Mouse (Mus musculus): ENCODE data around the gene Bud31.
"Not testable (repeated sequence)": the region's sequence is repeated elsewhere in the genome, so short reads cannot be mapped to it uniquely, and the experiment has no call there.

Bud31 gene

DNA sequence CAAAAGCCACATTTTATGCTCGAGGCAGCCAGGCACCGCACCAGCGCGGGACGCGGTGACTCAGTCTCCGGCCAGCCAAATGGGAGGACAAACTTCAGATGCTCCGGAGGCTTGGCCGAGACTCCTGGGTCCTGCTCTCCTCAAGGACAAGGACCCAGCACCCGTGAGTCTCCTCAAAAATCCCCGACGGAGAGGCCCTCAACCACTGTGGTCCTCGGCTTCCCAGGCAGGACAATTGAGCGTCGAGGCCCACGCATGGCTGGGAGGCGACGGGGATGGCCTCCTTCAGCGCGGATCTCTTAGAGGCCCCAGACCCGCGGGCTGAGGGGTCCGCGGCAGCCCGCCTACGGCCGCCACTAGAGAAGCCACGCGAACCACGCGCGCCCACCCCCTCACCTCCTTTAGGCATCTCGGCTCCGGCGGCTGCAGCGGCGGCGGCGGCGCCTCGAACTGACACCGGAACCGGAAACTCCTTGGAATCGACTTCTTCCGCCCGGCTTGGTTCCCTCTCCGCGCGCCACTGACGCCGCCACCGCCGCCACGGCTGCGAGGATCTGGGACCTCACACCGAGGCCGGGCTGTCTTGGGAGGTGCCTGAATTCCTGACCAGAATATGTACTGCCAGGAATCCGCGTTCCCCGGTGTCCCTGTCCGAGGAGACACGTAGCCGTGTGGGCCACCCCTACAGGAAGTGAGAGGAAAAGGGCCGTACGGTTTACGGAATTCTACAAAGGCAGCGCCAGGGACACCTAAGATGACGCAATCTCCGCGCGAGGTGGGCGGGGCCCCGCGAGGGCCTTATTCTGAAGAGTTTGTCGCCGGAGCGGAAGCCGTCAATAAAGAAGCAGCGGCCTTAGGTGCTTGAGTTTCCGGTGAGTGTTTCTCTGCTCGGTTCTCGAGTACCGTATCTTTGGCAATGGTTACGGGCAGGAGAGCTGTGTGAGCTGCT is at the start of gene Bud31, which contains the start of gene Pdap1:
Gene Bud31 (plus strand): TSS at position 792 of the 949 bp plus-strand sequence.
Gene Pdap1 (minus strand): TSS at position 668 of the 949 bp plus-strand sequence.
- DNase-seq (ENCODE audit: low spot score in 2 of 2) = peak; percentile 95

DNA sequence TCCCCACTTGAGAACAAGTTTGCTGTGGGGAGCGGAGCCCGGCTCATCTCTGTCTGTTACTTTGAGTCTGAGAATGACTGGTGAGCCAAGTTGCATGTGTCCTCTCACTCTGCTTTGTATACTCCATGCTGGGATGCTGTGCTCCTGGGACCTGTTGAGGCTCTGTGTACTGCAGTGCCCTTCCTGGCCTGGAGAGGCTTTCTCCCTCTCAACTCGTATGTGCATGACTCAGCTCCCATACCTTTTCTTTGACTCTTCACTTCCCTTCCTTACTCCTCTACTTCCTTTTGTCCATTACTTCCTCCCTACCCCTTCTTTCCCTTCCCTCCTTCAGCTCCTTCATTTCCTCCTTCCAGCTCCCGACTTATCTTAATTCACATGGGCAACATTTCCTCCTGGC is 44.0 kb upstream of the Bud31 start:
- no peak for DNase-seq (ENCODE audit: low spot score in 2 of 2)

DNA sequence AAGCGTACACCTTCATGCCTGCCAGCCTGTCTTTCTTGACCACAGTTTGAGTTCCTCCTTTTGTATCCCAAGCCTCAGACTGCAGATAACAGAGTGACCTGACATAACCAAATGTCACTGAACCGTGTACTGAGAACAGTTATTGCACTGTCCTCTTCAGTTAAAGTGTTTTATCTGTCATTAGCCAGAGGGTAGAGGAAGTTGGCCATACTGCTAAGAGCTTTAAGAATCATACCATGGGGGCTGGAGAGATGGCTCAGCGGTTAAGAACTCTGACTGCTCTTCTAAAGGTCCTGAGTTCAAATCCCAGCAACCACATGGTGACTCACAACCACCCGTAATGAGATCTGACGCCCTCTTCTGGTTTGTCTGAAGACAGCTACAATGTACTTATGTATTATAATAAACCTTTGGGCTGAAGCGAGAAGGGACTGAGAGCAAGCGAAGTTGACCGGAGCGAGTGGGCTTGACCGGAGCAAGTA is 41.8 kb upstream of the Bud31 start:
- DNase-seq (ENCODE audit: low spot score in 2 of 2) = no peak

- DNase-seq (ENCODE audit: low spot score in 2 of 2) = no peak
Observed at GRCm38 (mm10) chr5:145100960-145101359, 39.2 kb upstream of the Bud31 start.

DNA sequence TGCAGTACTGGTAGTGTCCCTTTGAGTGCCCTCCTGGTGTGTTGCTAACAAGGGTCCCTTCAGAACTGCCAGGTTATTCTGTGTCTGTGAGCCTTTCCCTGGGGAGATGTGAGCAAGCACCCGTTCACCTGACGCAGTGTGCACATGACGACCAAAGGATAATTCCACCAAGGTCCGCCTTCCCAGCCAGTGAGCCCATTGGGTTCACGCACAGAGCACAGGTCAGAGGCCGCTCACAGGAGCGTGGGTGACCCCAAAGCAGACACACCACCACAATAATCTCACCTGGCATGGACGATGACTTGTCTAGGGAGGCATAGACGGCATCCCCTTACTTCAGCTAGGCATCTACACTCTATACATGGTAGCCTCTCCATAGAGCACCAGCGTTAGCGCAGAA is 38.7 kb upstream of the Bud31 start:
- DNase-seq (ENCODE audit: low spot score in 2 of 2) = not testable (repeated sequence)

DNA sequence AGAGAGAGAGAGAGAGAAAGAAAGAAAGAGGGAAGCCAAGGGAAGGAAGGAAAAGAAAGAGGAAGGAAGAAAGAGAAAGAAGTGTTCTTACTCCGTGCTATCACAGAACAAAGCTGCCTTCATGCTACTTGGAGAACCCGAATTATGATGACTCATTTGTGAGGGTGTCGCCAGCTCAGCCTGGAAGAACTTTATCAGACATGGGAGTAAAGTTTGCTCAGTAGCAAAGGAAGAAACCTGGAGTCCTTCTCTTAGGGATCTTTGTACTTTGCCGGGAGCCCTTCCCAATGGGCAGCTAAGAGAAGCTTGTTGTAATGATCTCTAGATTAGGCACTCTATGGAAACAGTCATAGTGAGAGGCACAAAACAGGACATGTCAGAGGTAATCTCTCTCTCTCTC is 37.5 kb upstream of the Bud31 start:
- no peak for DNase-seq (ENCODE audit: low spot score in 2 of 2)

GRCm38 (mm10) chr5:145104328-145104727 is 35.8 kb upstream of the Bud31 start:
- DNase-seq (ENCODE audit: low spot score in 2 of 2) = no peak

DNA sequence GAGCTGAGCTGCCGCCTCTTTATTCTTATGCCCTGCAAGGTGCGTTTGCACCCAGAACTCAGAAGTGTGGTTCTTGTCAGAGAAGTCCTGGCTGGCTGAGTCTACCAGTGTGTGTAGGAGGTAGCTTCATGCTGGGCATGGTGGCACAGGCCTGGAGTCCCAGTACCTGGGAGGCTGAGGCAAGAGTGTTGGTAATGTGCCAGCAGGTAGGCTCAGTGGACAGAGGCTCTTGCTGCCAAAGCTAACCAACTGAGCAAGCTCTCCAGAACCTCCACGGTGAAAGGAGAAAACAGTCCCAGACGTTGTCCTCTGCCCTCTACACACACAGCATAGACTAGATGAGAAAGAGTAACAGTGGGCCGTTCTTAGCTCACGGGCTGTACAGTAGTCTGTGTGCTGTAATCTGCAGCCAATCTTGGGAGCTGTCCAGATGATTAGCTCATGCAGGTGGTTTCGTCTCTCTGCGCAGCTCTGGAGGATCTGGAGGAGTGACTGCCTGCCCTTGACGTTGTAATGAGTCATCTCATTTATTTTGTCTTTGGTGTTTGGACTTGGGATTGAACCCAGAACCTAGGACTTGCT is 34.4 kb upstream of the Bud31 start:
- DNase-seq (ENCODE audit: low spot score in 2 of 2) = no peak

DNA sequence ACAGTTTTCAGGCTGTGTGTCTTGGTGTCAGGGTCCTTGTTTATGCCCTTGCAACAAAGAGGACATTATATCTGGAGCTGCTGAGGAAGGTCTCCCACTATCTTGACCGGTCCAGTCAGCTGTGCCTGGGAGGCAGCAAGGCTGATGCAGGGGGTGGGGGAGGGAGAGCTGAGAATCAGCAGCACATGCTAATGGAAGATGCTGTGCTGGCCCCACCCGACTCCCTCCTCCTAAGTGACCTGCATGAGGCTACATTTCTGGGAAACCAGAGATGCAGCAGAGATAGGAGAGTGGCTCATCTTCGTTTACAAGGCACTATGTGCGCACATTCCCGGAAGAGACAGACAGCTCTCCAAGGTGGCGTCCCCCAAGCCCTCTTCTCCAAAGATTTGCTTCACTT is 29.8 kb upstream of the Bud31 start:
- no peak for DNase-seq (ENCODE audit: low spot score in 2 of 2)

- DNase-seq (ENCODE audit: low spot score in 2 of 2) = no peak
Observed at GRCm38 (mm10) chr5:145112566-145112965, 27.6 kb upstream of the Bud31 start.

GRCm38 (mm10) chr5:145113416-145113815 is 26.7 kb upstream of the Bud31 start:
- DNase-seq (ENCODE audit: low spot score in 2 of 2) = no peak

DNA sequence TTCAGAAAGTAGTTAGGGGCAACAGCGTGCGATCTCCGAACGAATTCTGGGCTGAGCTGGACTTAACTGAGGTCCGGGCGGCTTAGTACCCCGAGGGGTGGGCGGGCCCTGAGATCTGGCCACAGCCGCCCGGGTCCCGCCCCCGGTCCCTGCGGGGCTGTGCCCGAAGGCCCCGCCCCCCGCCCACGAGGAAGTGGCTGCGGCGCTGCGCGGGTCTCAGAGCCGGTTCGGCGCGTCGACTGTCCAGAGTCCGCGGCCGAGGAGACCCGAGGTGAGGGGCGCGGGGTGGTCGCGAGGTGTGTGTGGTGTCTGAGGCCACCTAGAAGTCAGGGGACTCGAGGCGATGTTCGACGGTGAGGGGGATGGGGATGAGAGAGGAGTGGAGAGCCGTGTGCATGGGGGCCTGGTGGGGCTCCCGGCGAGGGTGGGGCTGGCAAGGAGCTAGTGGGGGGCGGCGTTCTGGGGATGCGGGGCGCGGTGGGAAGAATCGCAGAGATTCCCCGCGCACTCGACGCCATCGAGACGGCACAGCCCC is 26.0 kb upstream of the Bud31 start, which contains the start of gene Arpc1b:
Gene Arpc1b (plus strand): TSS at position 145 of the 535 bp plus-strand sequence.
- DNase-seq (ENCODE audit: low spot score in 2 of 2) = peak; percentile 63 to 75

DNA sequence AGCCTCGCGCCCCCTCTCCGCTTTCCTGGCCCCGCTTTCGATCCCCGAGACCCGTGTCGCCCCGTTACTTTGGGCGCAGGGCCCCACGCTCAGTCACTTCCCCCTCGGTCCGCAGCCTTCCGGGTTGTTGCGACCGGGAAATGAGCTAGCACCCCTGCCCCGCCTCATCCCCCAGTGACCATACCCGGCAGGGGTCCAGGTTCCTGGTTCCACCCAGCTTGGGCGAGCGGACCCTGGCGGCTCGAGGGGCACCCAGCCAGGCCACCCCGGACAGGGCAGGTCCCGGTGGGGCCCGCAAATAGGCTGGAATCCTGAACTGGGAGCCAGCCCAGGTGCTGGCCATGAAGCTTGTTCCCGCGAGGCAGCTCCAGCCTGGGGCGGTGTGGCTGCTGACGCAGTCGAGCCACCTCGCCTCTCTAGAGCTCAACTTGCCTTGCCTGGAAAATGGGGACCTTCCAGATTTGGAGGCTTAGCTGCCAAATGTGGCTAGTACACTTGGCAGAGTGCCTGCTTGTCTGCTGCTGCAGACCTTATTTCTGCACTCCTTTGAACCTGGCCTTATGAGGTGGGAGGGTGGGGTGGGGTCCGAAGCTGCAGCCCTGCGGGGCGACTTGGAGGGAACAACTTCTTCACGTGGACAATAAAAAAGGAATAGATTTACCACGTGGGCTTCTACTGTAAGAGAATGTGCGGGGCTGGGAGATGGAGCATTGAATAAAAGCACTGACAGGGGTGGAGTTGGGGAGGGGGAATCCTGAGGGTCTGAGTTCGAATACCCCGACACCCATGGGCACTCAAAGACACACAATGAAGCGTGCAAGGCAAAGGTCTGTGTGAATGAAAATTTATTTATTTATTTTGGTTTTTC is 25.3 kb upstream of the Bud31 start:
- peak; percentile 68 to 75 for DNase-seq (ENCODE audit: low spot score in 2 of 2)

GRCm38 (mm10) chr5:145115736-145116135 is 24.4 kb upstream of the Bud31 start:
- DNase-seq (ENCODE audit: low spot score in 2 of 2) = no peak

GRCm38 (mm10) chr5:145116316-145116715 is 23.8 kb upstream of the Bud31 start:
- peak; percentile 43 to 76 for DNase-seq (ENCODE audit: low spot score in 2 of 2)

GRCm38 (mm10) chr5:145116916-145117315 is 23.2 kb upstream of the Bud31 start:
- DNase-seq (ENCODE audit: low spot score in 2 of 2) = peak; percentile 55 to 73

DNA sequence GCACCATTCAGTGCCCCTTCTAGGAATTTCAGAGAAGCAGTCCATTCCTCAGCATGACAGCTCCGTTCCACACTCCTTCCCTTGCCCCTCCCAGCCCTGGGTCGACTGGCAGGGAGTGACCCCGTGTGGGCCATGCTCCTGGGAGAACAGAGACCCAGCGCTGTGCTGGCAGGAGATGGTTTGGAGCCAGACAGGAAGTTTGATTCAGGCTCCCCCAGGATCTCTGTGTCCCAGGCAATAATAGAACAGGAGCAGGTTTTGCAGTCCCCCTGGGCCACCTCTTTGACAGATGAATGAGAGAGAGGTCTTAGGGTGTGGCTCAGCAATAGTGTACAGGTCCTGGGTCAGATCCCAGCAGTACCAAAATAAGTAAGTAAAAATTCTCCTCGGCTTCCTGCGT is 22.2 kb upstream of the Bud31 start:
- DNase-seq (ENCODE audit: low spot score in 2 of 2) = no peak

- DNase-seq (ENCODE audit: low spot score in 2 of 2) = no peak
Observed at GRCm38 (mm10) chr5:145118461-145118860, 21.7 kb upstream of the Bud31 start.

DNA sequence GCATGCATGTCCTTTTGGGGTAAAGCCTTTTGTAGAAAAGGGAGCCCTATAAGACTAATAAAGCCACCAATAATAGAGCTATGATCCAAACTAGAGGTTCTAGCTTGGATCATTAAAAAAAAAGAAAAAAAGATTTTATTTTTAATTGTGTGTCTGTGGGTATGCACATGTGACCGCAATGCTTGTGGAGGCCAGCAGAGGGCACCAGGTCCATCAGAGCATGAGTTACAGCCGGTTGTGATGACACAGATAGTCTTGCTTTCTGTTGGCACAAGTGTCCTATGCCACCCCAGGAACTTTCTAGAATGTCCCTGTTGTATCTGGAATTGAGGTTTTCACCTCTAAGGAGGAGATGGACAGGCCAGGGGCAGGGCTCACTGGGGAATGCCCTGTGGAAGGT is 20.8 kb upstream of the Bud31 start:
- no peak for DNase-seq (ENCODE audit: low spot score in 2 of 2)

DNA sequence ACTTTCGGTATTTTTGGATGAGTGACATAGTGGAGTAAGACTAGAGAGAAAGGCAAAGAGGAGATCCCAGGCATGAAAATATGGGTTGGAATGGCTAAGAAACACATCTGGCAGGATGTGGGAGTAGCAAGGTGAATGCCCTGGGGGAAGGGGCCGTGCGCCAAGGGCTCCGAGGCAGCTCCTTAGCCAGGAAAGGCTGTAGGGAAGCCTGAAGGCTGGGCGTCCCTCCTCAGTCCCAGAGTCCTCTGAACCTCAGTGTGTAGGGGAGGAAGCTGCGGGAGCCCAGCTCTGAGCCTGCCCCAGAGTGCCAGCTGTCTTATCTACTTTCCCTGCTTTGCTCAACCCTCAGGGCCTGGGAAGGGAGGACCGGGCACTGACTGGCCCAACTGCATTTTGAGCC is 19.2 kb upstream of the Bud31 start:
- no peak for DNase-seq (ENCODE audit: low spot score in 2 of 2)

- DNase-seq (ENCODE audit: low spot score in 2 of 2) = no peak
Observed at GRCm38 (mm10) chr5:145123396-145123795, 16.8 kb upstream of the Bud31 start.

All from urinary bladder, postnatal 36 days (tissue).